Mouse (Mus musculus) olfactory bulb, adult 2 months (tissue): Measurements from ENCODE around the gene Rnf144b. TPM values are rescaled to one million over a fixed set of nuclear protein-coding genes. Genes with fewer than 3 reads are reported as not detected.

ENCODE experiments used
- H3K27ac ChIP-seq: fragments of 200-500 bp; 2 replicates; pipeline ENCODE4 v1.5.1; 2012; ENCODE audit warnings: low read depth, low read length; ENCODE audit not compliant: insufficient read depth
- H3K4me1 ChIP-seq: fragments of 200-500 bp; 2 replicates; pipeline ENCODE4 v1.6.1; 2012; ENCODE audit warnings: low read length; ENCODE audit not compliant: control insufficient read depth, insufficient read depth
- H3K4me3 ChIP-seq: fragments of 200-500 bp; 2 replicates; pipeline ENCODE4 v1.5.1; 2012; ENCODE audit warnings: mild to moderate bottlenecking, low read depth, low read length, moderate library complexity; ENCODE audit not compliant: insufficient read depth
- CTCF ChIP-seq: fragments of 200-500 bp; IDR thresholded peaks from 2 replicates; pipeline ENCODE4 v1.5.1; 2012; ENCODE audit warnings: low read depth, mild to moderate bottlenecking, low read length, moderate library complexity; ENCODE audit not compliant: insufficient read depth
- POLR2A ChIP-seq: fragments of 200-500 bp; IDR thresholded peaks from 2 replicates; pipeline ENCODE4 v1.6.1; 2012; ENCODE audit warnings: mild to moderate bottlenecking, low read depth, low read length, moderate library complexity; ENCODE audit not compliant: insufficient read depth
- WGBS: fragments of 180-500 bp; shearing (Covaris S2); methylation state at CpG from one replicate; pipeline ENCODE4 v1.1.7; 2018; 5-methylcytosine and 5-hydroxymethylcytosine counted together
- polyA plus RNA-seq: library from polyadenylated mRNA; stranded (reverse); fragments of >200 nt; gene quantifications from 2 replicates; pipeline ENCODE4 v1.2.4, GENCODE M21; 2012; ENCODE audit warnings: low replicate concordance; ENCODE audit not compliant: missing spikeins, insufficient read depth, insufficient read length

Gene Rnf144b
- polyA plus RNA-seq, 1 experiment, result not detected

- WGBS, result 60% methylated on average over 5 of the region's 5 CpGs
- H3K27ac ChIP-seq, result no peak overlapping the region
- no peak overlapping the region for H3K4me3 ChIP-seq
- TF ChIP-seq CTCF (no peak), POLR2A (no peak)
- peaks cover 2% of the 10 kb centered on the region; the same call in 1 of the 2 replicates for H3K4me1 ChIP-seq
Measured at GRCm38 (mm10) chr13:47217107-47217571, 94.7 kb downstream of the Rnf144b start.

DNA sequence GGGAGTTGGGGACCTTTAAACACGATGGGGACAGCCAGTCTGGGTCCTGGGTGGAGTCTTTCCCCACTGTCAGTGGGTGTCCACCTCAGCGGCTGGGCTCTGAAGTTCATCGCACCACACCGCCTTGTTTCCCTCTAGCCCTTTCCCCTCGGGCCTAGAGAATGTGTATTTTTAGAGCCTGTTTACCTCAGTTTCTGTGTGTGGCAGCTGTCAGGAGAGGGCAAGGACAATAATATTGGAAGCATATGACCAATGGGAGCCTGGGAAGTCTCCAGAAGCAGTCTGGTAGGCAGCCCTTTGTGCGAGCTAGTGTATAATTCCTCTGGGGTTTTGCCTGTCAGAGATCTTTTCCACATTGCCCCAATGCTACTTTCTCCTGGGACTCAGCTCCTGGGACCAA, 95.9 kb downstream of the Rnf144b start:
- Histone ChIP-seq H3K27ac (no peak overlapping the region), H3K4me3 (no peak overlapping the region), H3K4me1 (peaks cover 2% of the 10 kb centered on the region; the same call in 1 of the 2 replicates)
- TF ChIP-seq CTCF (no peak), POLR2A (no peak)
- WGBS, result 90% methylated on average over 6 of the region's 6 CpGs

DNA sequence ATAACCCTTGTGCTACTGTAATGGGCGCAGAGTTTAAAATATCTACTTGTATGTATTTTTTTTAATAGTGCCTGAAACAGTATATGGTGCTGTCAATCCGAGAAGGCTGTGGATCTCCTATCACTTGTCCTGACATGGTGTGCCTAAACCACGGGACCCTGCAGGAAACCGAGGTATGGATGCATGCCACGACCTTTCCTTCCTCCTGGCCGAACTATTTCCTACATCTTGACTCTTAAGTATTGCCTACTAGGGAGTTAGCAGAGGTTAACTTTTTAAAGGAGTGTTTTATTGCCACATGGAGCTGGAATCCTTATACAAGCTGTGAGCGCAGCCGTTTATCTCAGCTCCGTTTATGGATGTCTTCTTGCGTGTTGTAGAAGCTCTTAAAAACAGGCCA, 98.0 kb downstream of the Rnf144b start:
- peaks cover 14% of the 10 kb centered on the region; the same call in 1 of the 2 replicates for H3K4me1 ChIP-seq
- H3K27ac ChIP-seq, result no peak overlapping the region
- WGBS, result 93% methylated on average over 10 of the region's 10 CpGs
- no peak overlapping the region for H3K4me3 ChIP-seq
- TF ChIP-seq POLR2A (no peak), CTCF (no peak)

- 72% methylated on average over 18 of the region's 18 CpGs for WGBS
- Histone ChIP-seq H3K27ac (no peak overlapping the region), H3K4me3 (no peak overlapping the region), H3K4me1 (peaks cover 14% of the 10 kb centered on the region; the same call in 1 of the 2 replicates)
- no peak for TF ChIP-seq CTCF
- TF ChIP-seq POLR2A, result no peak
Measured at GRCm38 (mm10) chr13:47223576-47224538, 101.4 kb downstream of the Rnf144b start.

- H3K4me3 ChIP-seq, result no peak overlapping the region
- H3K27ac ChIP-seq, result no peak overlapping the region
- peaks cover 14% of the 10 kb centered on the region; the same call in 1 of the 2 replicates for H3K4me1 ChIP-seq
- WGBS, result 43% methylated on average over 14 of the region's 14 CpGs
- no peak for TF ChIP-seq CTCF
- TF ChIP-seq POLR2A, result no peak
Measured at GRCm38 (mm10) chr13:47224648-47225323, 102.3 kb downstream of the Rnf144b start.

- Histone ChIP-seq H3K4me1 (peaks cover 14% of the 10 kb centered on the region; the same call in 1 of the 2 replicates), H3K27ac (no peak overlapping the region), H3K4me3 (no peak overlapping the region)
- TF ChIP-seq POLR2A, result no peak
- no peak for TF ChIP-seq CTCF
- WGBS, result 85% methylated on average over 3 of the region's 3 CpGs
Measured at GRCm38 (mm10) chr13:47225324-47225697, 102.9 kb downstream of the Rnf144b start.

- 87% methylated on average over 9 of the region's 9 CpGs for WGBS
- TF ChIP-seq CTCF, result no peak
- no peak overlapping the region for H3K27ac ChIP-seq
Measured at GRCm38 (mm10) chr13:47225802-47226201, 103.3 kb downstream of the Rnf144b start.

DNA sequence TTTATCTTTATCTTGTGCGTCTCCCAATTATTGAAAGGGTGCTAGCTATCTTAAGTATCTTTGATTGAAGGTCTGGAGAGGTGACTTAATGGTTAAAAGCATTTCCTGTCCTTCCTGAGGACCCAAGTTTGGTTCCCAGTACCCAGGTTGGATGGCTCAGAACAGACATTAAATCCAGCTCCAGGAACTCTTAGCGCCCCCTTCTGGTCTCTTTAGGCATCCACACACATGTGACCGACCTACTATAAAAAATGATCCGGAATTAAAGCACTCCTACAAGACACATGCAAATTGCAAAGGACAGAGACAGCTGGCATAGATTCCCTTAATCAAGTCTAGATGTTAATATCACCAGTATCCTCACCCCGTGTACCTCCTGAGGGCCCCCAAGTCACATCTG, 104.1 kb downstream of the Rnf144b start:
- no peak for TF ChIP-seq CTCF
- TF ChIP-seq POLR2A, result no peak
- no peak overlapping the region for H3K27ac ChIP-seq
- H3K4me1 ChIP-seq, result peaks cover 14% of the 10 kb centered on the region; the same call in 1 of the 2 replicates
- H3K4me3 ChIP-seq, result no peak overlapping the region
- 90% methylated on average over 5 of the region's 5 CpGs for WGBS

More at GRCm38 (mm10) chr13:47225802-47226201, 103.3 kb downstream of the Rnf144b start:
- Histone ChIP-seq H3K4me1 (peaks cover 14% of the 10 kb centered on the region; the same call in 1 of the 2 replicates), H3K4me3 (no peak overlapping the region)
